Mouse (Mus musculus) heart, embryonic 13.5 days (tissue): ENCODE data around the gene Tollip. TPM values are rescaled to one million over a fixed set of nuclear protein-coding genes. Genes with fewer than 3 reads are reported as not detected.

Experiments used
- ATAC-seq: fragments of 200-750 bp; cut with Nextera tagmentation; 2 replicates; pipeline ENCODE4 v1.8.0; 2017; ENCODE audit warnings: moderate TSS enrichment; ENCODE audit not compliant: insufficient number of reproducible peaks, low FRiP score, low TSS enrichment; ENCODE audit errors: extremely low read depth
- H3K27ac ChIP-seq: fragments of 300-500 bp; sonication (generic); replicated peaks from 2 replicates; pipeline ENCODE4 v1.5.1; 2015; ENCODE audit warnings: moderate library complexity, mild to moderate bottlenecking, inconsistent platforms
- H3K27me3 ChIP-seq: fragments of 300-500 bp; sonication (generic); replicated peaks from 2 replicates; pipeline ENCODE4 v1.6.1; 2015; ENCODE audit warnings: mild to moderate bottlenecking, inconsistent platforms
- H3K36me3 ChIP-seq: fragments of 300-500 bp; sonication (generic); 2 replicates; pipeline ENCODE4 v1.6.1; 2015; ENCODE audit warnings: mild to moderate bottlenecking, inconsistent platforms
- H3K4me1 ChIP-seq: fragments of 300-500 bp; sonication (generic); 2 replicates; pipeline ENCODE4 v1.6.1; 2015; ENCODE audit warnings: inconsistent platforms
- H3K4me2 ChIP-seq: fragments of 300-500 bp; sonication (generic); 2 replicates; pipeline ENCODE4 v1.6.1; 2015; ENCODE audit warnings: inconsistent platforms, mild to moderate bottlenecking, moderate library complexity
- H3K4me3 ChIP-seq: fragments of 300-500 bp; sonication (generic); 2 replicates; pipeline ENCODE4 v1.5.1; 2015; ENCODE audit warnings: moderate library complexity, mild to moderate bottlenecking, inconsistent platforms
- H3K9ac ChIP-seq: fragments of 300-500 bp; sonication (generic); 2 replicates; pipeline ENCODE4 v1.6.1; 2015; ENCODE audit warnings: inconsistent platforms, mild to moderate bottlenecking, moderate library complexity
- H3K9me3 ChIP-seq: fragments of 300-500 bp; sonication (generic); 2 replicates; pipeline ENCODE4 v1.6.1; 2016; ENCODE audit warnings: inconsistent platforms
- WGBS: fragments of 180-500 bp; shearing (Covaris S2); methylation state at CpG from one replicate; pipeline ENCODE4 v1.1.7; 2015; ENCODE audit warnings: mixed read lengths; 5-methylcytosine and 5-hydroxymethylcytosine counted together
- polyA plus RNA-seq: library from polyadenylated mRNA; unstranded; fragments of >200 nt; fragmentation: Nextera tagmentation; extraction: Ambion mirVana; gene quantifications from 2 replicates; pipeline ENCODE4 v1.2.1, GENCODE M21; 2015

Gene Tollip
- polyA plus RNA-seq: 34.1 and 35.6 TPM in 2 replicates

- no peak within 1 kb of the TSS for H3K4me2 ChIP-seq
- WGBS: 73% methylated on average over 2 of the region's 2 CpGs
Observed at GRCm38 (mm10) chr7:141918407-141918806, at the start of gene Tollip. Tollip (minus strand) TSS chr7:141918507.

GRCm38 (mm10) chr7:141966281-141966680, 48.0 kb upstream of the Tollip start:
- no peak overlapping the region for H3K4me2 ChIP-seq
- ATAC-seq: no peak
- peaks cover 36% of the 10 kb centered on the region for H3K27me3 ChIP-seq
- H3K27ac ChIP-seq: no peak overlapping the region
- no peak overlapping the region for H3K4me3 ChIP-seq
- no peaks in the 10 kb centered on the region for H3K9me3 ChIP-seq
- no peaks in the 10 kb centered on the region for H3K4me1 ChIP-seq
- WGBS: 59% methylated on average over 2 of the region's 2 CpGs
- H3K9ac ChIP-seq: no peak overlapping the region
- no peaks in the 10 kb centered on the region for H3K36me3 ChIP-seq

More at GRCm38 (mm10) chr7:141918407-141918806, at the start of gene Tollip:
- H3K4me1 ChIP-seq: no peaks in the 10 kb centered on the region
- no peak within 1 kb of the TSS for H3K9ac ChIP-seq
- no peak within 1 kb of the TSS for H3K27ac ChIP-seq
- H3K27me3 ChIP-seq: peaks cover 21% of the 10 kb centered on the region
- no peak for ATAC-seq
- no peaks in the 10 kb centered on the region for H3K36me3 ChIP-seq
- H3K9me3 ChIP-seq: no peaks in the 10 kb centered on the region
- no peak within 1 kb of the TSS for H3K4me3 ChIP-seq

GRCm38 (mm10) chr7:141962521-141962920, 44.2 kb upstream of the Tollip start:
- no peak for ATAC-seq
- WGBS: 81% methylated on average over 3 of the region's 3 CpGs

GRCm38 (mm10) chr7:141961491-141961890, 43.2 kb upstream of the Tollip start:
- 90% methylated on average over 3 of the region's 3 CpGs for WGBS
- Histone ChIP-seq H3K9ac (no peak overlapping the region), H3K4me1 (no peaks in the 10 kb centered on the region), H3K4me3 (no peak overlapping the region), H3K4me2 (no peak overlapping the region), H3K9me3 (no peaks in the 10 kb centered on the region), H3K36me3 (no peaks in the 10 kb centered on the region), H3K27me3 (peaks cover 29% of the 10 kb centered on the region), H3K27ac (no peak overlapping the region)
- no peak for ATAC-seq

More at GRCm38 (mm10) chr7:141962521-141962920, 44.2 kb upstream of the Tollip start:
- Histone ChIP-seq H3K27me3 (peaks cover 27% of the 10 kb centered on the region), H3K4me3 (no peak overlapping the region), H3K4me2 (no peak overlapping the region), H3K36me3 (no peaks in the 10 kb centered on the region), H3K4me1 (no peaks in the 10 kb centered on the region), H3K9ac (no peak overlapping the region), H3K9me3 (no peaks in the 10 kb centered on the region), H3K27ac (no peak overlapping the region)

GRCm38 (mm10) chr7:141960926-141961325, 42.6 kb upstream of the Tollip start:
- WGBS: 68% methylated on average over 2 of the region's 2 CpGs
- H3K4me1 ChIP-seq: no peaks in the 10 kb centered on the region
- no peak for ATAC-seq
- peaks cover 30% of the 10 kb centered on the region for H3K27me3 ChIP-seq
- H3K9ac ChIP-seq: no peak overlapping the region
- no peak overlapping the region for H3K27ac ChIP-seq
- H3K4me2 ChIP-seq: no peak overlapping the region
- no peaks in the 10 kb centered on the region for H3K36me3 ChIP-seq
- H3K9me3 ChIP-seq: no peaks in the 10 kb centered on the region
- no peak overlapping the region for H3K4me3 ChIP-seq

- Histone ChIP-seq H3K36me3 (no peaks in the 10 kb centered on the region), H3K27me3 (peaks cover 48% of the 10 kb centered on the region), H3K4me2 (no peak overlapping the region), H3K4me3 (no peak overlapping the region), H3K27ac (no peak overlapping the region), H3K4me1 (no peaks in the 10 kb centered on the region), H3K9ac (no peak overlapping the region), H3K9me3 (no peaks in the 10 kb centered on the region)
- 62% methylated on average over 1 of the region's 1 CpGs for WGBS
- no peak for ATAC-seq
Observed at GRCm38 (mm10) chr7:141959133-141959532, 40.8 kb upstream of the Tollip start.

- WGBS: 56% methylated on average over 2 of the region's 2 CpGs
- H3K27me3 ChIP-seq: peaks cover 57% of the 10 kb centered on the region
- no peak for ATAC-seq
- no peak overlapping the region for H3K4me3 ChIP-seq
- H3K4me1 ChIP-seq: no peaks in the 10 kb centered on the region
- no peak overlapping the region for H3K27ac ChIP-seq
- no peak overlapping the region for H3K4me2 ChIP-seq
- H3K36me3 ChIP-seq: no peaks in the 10 kb centered on the region
- H3K9ac ChIP-seq: no peak overlapping the region
- no peaks in the 10 kb centered on the region for H3K9me3 ChIP-seq
Observed at GRCm38 (mm10) chr7:141958211-141958610, 39.9 kb upstream of the Tollip start.

GRCm38 (mm10) chr7:141957524-141958051, 39.3 kb upstream of the Tollip start:
- no peak overlapping the region for H3K4me2 ChIP-seq
- no peaks in the 10 kb centered on the region for H3K4me1 ChIP-seq
- no peaks in the 10 kb centered on the region for H3K36me3 ChIP-seq
- H3K27me3 ChIP-seq: peaks cover 63% of the 10 kb centered on the region
- 77% methylated on average over 4 of the region's 4 CpGs for WGBS
- no peak for ATAC-seq
- no peaks in the 10 kb centered on the region; the same call in 1 of the 2 replicates for H3K9me3 ChIP-seq
- no peak overlapping the region for H3K9ac ChIP-seq
- no peak overlapping the region for H3K4me3 ChIP-seq
- H3K27ac ChIP-seq: no peak overlapping the region

GRCm38 (mm10) chr7:141956174-141956566, 37.9 kb upstream of the Tollip start:
- Histone ChIP-seq H3K4me3 (no peak overlapping the region), H3K4me2 (no peak overlapping the region), H3K9ac (no peak overlapping the region), H3K4me1 (no peaks in the 10 kb centered on the region), H3K9me3 (peaks cover 4% of the 10 kb centered on the region; the same call in 1 of the 2 replicates), H3K36me3 (no peaks in the 10 kb centered on the region), H3K27ac (no peak overlapping the region), H3K27me3 (peaks cover 71% of the 10 kb centered on the region)
- 62% methylated on average over 8 of the region's 8 CpGs for WGBS
- ATAC-seq: no peak

- peaks cover 4% of the 10 kb centered on the region; the same call in 1 of the 2 replicates for H3K9me3 ChIP-seq
- WGBS: 60% methylated on average over 5 of the region's 5 CpGs
- no peak for ATAC-seq
- no peak overlapping the region for H3K27ac ChIP-seq
- no peaks in the 10 kb centered on the region for H3K4me1 ChIP-seq
- no peak overlapping the region for H3K9ac ChIP-seq
- H3K4me3 ChIP-seq: no peak overlapping the region
- H3K27me3 ChIP-seq: peaks cover 76% of the 10 kb centered on the region
- H3K4me2 ChIP-seq: no peak overlapping the region
- H3K36me3 ChIP-seq: no peaks in the 10 kb centered on the region
Observed at GRCm38 (mm10) chr7:141955565-141956173, 37.4 kb upstream of the Tollip start.

- Histone ChIP-seq H3K36me3 (no peaks in the 10 kb centered on the region), H3K4me3 (no peak overlapping the region), H3K4me1 (peaks cover 14% of the 10 kb centered on the region), H3K4me2 (no peak overlapping the region), H3K9me3 (peaks cover 4% of the 10 kb centered on the region; the same call in 1 of the 2 replicates), H3K9ac (no peak overlapping the region), H3K27ac (no peak overlapping the region), H3K27me3 (peaks cover 89% of the 10 kb centered on the region)
- 69% methylated on average over 6 of the region's 6 CpGs for WGBS
- no peak for ATAC-seq
Observed at GRCm38 (mm10) chr7:141953616-141954015, 35.3 kb upstream of the Tollip start.

GRCm38 (mm10) chr7:141952920-141953319, 34.6 kb upstream of the Tollip start:
- H3K4me2 ChIP-seq: no peak overlapping the region
- 61% methylated on average over 4 of the region's 4 CpGs for WGBS
- H3K9me3 ChIP-seq: peaks cover 4% of the 10 kb centered on the region; the same call in 1 of the 2 replicates
- H3K27ac ChIP-seq: no peak overlapping the region
- ATAC-seq: no peak
- no peak overlapping the region for H3K9ac ChIP-seq
- peaks cover 92% of the 10 kb centered on the region for H3K27me3 ChIP-seq
- H3K4me1 ChIP-seq: peaks cover 14% of the 10 kb centered on the region
- H3K36me3 ChIP-seq: no peaks in the 10 kb centered on the region
- no peak overlapping the region for H3K4me3 ChIP-seq
